ENCODE assay signal across 28 mouse cellular contexts in the genomic region with DNA sequence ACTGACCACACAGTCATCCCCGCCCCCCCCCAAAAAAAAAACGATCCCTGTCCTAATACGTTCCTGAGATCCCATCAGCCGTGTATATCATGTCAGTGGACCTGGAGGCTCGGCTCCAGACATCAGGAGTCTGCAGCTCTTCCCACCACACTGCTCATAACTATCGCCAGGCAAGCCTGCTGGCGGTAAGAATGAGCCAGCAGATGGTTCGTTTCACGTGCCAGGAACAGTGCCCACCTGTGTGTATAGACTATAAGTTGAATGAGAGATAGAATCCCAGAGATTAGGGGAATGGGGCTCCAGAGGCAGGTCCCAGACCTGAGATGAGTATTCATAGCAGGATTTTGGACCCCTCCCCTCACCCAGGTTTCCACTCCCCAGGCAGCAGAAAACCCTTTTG.
DNase-seq lines count a peak whose midpoint lies in the region; ATAC-seq and TF ChIP-seq lines count a peak whose summit lies in the region.
"Had no signal": no experiment of that assay in that cellular context is flagged by ENCODE, and none has a peak within 500 bp of the region (broad histone marks: within the 10 kb centered on the region; RNA-seq: fewer than 3 reads in every experiment).

No protein-coding gene starts in this region.

- no peak for ATAC-seq in hindbrain, postnatal 0 days
- ATAC-seq: forebrain, embryonic 15.5 days; intestine, embryonic 15.5 days; Patski had no signal

- no peak for TF ChIP-seq CTCF in hindbrain, postnatal 0 days (IDR thresholded peaks at IDR 0.05; ENCODE audit: low read depth)

- H3K4me1 ChIP-seq in hindbrain, postnatal 0 days (ENCODE audit: insufficient read depth, low read length): no peaks in the 10 kb centered on the region
- H3K4me1 ChIP-seq in hindbrain, embryonic 10.5 days (replicated peaks): peaks cover 27% of the 10 kb centered on the region; the same call in 1 of the 2 replicates
- H3K4me1 ChIP-seq: embryonic facial prominence, embryonic 12.5 days; embryonic facial prominence, embryonic 15.5 days; heart, embryonic 10.5 days; heart, embryonic 13.5 days; intestine, embryonic 15.5 days had no signal

- H3K4me2 ChIP-seq in hindbrain, postnatal 0 days (ENCODE audit: low read depth, low read length): no peak overlapping the region
- H3K4me2 ChIP-seq: embryonic facial prominence, embryonic 12.5 days; embryonic facial prominence, embryonic 15.5 days; forebrain, embryonic 15.5 days; heart, embryonic 13.5 days; hindbrain, embryonic 12.5 days; hindbrain, embryonic 15.5 days; intestine, embryonic 15.5 days had no signal

- H3K27me3 ChIP-seq in hindbrain, postnatal 0 days (ENCODE audit: insufficient read depth, low read length): no peaks in the 10 kb centered on the region
- H3K27me3 ChIP-seq in hindbrain, embryonic 10.5 days (ENCODE audit: insufficient read depth, poor library complexity, severe bottlenecking): 0 out of 2 replicates have a peak, but pooled peaks cover 4% of the 10 kb centered on the region
- H3K27me3 ChIP-seq: CH12.LX; embryonic facial prominence, embryonic 12.5 days; embryonic facial prominence, embryonic 15.5 days; forebrain, embryonic 15.5 days; hindbrain, embryonic 12.5 days; hindbrain, embryonic 15.5 days; intestine, embryonic 15.5 days; Patski had no signal

- H3K9me3 ChIP-seq in hindbrain, postnatal 0 days (ENCODE audit: low read length): no peaks in the 10 kb centered on the region
- 0 out of 2 replicates have a peak, but pooled peaks cover 6% of the 10 kb centered on the region for H3K9me3 ChIP-seq in hindbrain, embryonic 10.5 days
- H3K9me3 ChIP-seq: embryonic facial prominence, embryonic 12.5 days; embryonic facial prominence, embryonic 15.5 days; forebrain, embryonic 15.5 days; heart, embryonic 10.5 days; heart, embryonic 13.5 days; hindbrain, embryonic 12.5 days; hindbrain, embryonic 15.5 days; intestine, embryonic 15.5 days had no signal

- 83% methylated on average over 9 of the region's 9 CpGs for WGBS in hindbrain, postnatal 0 days
- WGBS in hindbrain, embryonic 10.5 days: 93% methylated on average over 9 of the region's 9 CpGs

- no peak overlapping the region for H3K27ac ChIP-seq in hindbrain, postnatal 0 days
- no peak overlapping the region for H3K27ac ChIP-seq in hindbrain, embryonic 10.5 days
- H3K27ac ChIP-seq: embryonic facial prominence, embryonic 12.5 days; embryonic facial prominence, embryonic 15.5 days; forebrain, embryonic 15.5 days; heart, adult 2 months; heart, embryonic 10.5 days; heart, embryonic 13.5 days; hindbrain, embryonic 12.5 days; hindbrain, embryonic 15.5 days; intestine, embryonic 15.5 days had no signal

- H3K9ac ChIP-seq in hindbrain, postnatal 0 days (replicated peaks; ENCODE audit: low read length): no peak overlapping the region
- H3K9ac ChIP-seq: embryonic facial prominence, embryonic 12.5 days; embryonic facial prominence, embryonic 15.5 days; forebrain, embryonic 15.5 days; heart, embryonic 13.5 days; hindbrain, embryonic 12.5 days; hindbrain, embryonic 15.5 days; intestine, embryonic 15.5 days had no signal

- peak; percentile 67 to 73 for DNase-seq in cerebellum, postnatal 14 days
- no peak for DNase-seq in cerebellum, adult 9-10 months
- DNase-seq in hindbrain, postnatal 0 days (ENCODE audit: low spot score): peak; percentile 35
- no peak for DNase-seq in hindbrain, embryonic 10.5 days (ENCODE audit: low spot score)
- DNase-seq in right cerebral cortex, postnatal 25 days: peak; percentile 28
- DNase-seq in right cerebral cortex, postnatal 14 days: no peak
- DNase-seq: adrenal gland, postnatal 10 days; adrenal gland, postnatal 36 days; B cell, adult 2 months; cerebellum, adult 11 months; cerebellum, adult 2 months; gastrocnemius, postnatal 10 days; gastrocnemius, postnatal 36 days; heart, adult 2 months; heart, postnatal 14 days; heart, postnatal 4 days; kidney, adult 11 months had no signal

- H3K36me3 ChIP-seq in hindbrain, postnatal 0 days (ENCODE audit: insufficient read depth, low read length): no peaks in the 10 kb centered on the region
- no peaks in the 10 kb centered on the region for H3K36me3 ChIP-seq in hindbrain, embryonic 10.5 days
- H3K36me3 ChIP-seq: embryonic facial prominence, embryonic 12.5 days; embryonic facial prominence, embryonic 15.5 days; forebrain, embryonic 15.5 days; G1E; heart, embryonic 10.5 days; heart, embryonic 13.5 days; hindbrain, embryonic 12.5 days; hindbrain, embryonic 15.5 days; intestine, embryonic 15.5 days had no signal

- H3K4me3 ChIP-seq in hindbrain, postnatal 0 days (ENCODE audit: low read length): no peak overlapping the region
- no peak overlapping the region for H3K4me3 ChIP-seq in hindbrain, embryonic 10.5 days
- H3K4me3 ChIP-seq: embryonic facial prominence, embryonic 12.5 days; embryonic facial prominence, embryonic 15.5 days; forebrain, embryonic 15.5 days; heart, adult 2 months; heart, embryonic 10.5 days; heart, embryonic 13.5 days; hindbrain, embryonic 12.5 days; hindbrain, embryonic 15.5 days; intestine, embryonic 15.5 days had no signal

Comparison
In these comparisons a context has a peak if more than half of its experiments do, and no peak if none do; other contexts are left out.
1. DNase-seq: peak in cerebellum, postnatal 14 days (2 of 2), hindbrain, postnatal 0 days (single experiment) and right cerebral cortex, postnatal 25 days (single experiment); none in cerebellum, adult 9-10 months (single experiment), hindbrain, embryonic 10.5 days (single experiment) and right cerebral cortex, postnatal 14 days (single experiment).